In genomic region chr5:122689153-122689552, GRCm38 (mm10) we compare ENCODE assay signal across 24 mouse cellular contexts.
"Had no signal": no experiment of that assay in that cellular context is flagged by ENCODE, and none has a peak within 500 bp of the region (broad histone marks: within the 10 kb centered on the region; RNA-seq: fewer than 3 reads in every experiment).

No protein-coding gene starts in this region.

- H3K27me3 ChIP-seq: heart, embryonic 13.5 days; heart, embryonic 15.5 days; hindbrain, embryonic 13.5 days; hindbrain, embryonic 15.5 days; kidney, embryonic 15.5 days; limb, embryonic 13.5 days; limb, embryonic 15.5 days; liver, embryonic 12.5 days had no signal

- H3K4me1 ChIP-seq: limb, embryonic 13.5 days; limb, embryonic 15.5 days had no signal

- H3K36me3 ChIP-seq: heart, embryonic 13.5 days; heart, embryonic 15.5 days; hindbrain, embryonic 13.5 days; hindbrain, embryonic 15.5 days; kidney, embryonic 15.5 days; limb, embryonic 13.5 days; limb, embryonic 15.5 days; liver, embryonic 12.5 days had no signal

- H3K27ac ChIP-seq: gastrocnemius, adult 2 months; heart, adult 2 months; heart, embryonic 13.5 days; heart, embryonic 15.5 days; hindbrain, embryonic 13.5 days; hindbrain, embryonic 15.5 days; hindbrain, postnatal 0 days; kidney, embryonic 15.5 days; kidney, postnatal 0 days; limb, embryonic 13.5 days; limb, embryonic 15.5 days; liver, embryonic 12.5 days had no signal

- DNase-seq: gastrocnemius, adult 2 months; gastrocnemius, postnatal 14 days; gastrocnemius, postnatal 36 days; heart, adult 2 months; heart, postnatal 14 days; heart, postnatal 36 days; kidney, adult 11 months; kidney, adult 2 months; kidney, adult 9 months; kidney, postnatal 14 days; kidney, postnatal 36 days; layer of hippocampus, adult 9-11 months; layer of hippocampus, postnatal 36 days; left cerebral cortex, postnatal 4 days had no signal

- H3K4me3 ChIP-seq: gastrocnemius, adult 2 months; heart, adult 2 months; heart, embryonic 13.5 days; heart, embryonic 15.5 days; hindbrain, embryonic 13.5 days; hindbrain, embryonic 15.5 days; kidney, embryonic 15.5 days; limb, embryonic 13.5 days; limb, embryonic 15.5 days; liver, embryonic 12.5 days had no signal
